Mouse (Mus musculus) neutrophil, adult 5-6 weeks (primary cell): ENCODE results near the gene Dock6. TPM values are rescaled to one million over a fixed set of nuclear protein-coding genes. Genes with fewer than 3 reads are reported as not detected.

Source experiments
- ATAC-seq: fragments of 151-379, 151-347 bp; 2 replicates; pipeline ENCODE4 v1.8.0; 2017; ENCODE audit warnings: mild to moderate bottlenecking, moderate TSS enrichment; ENCODE audit not compliant: insufficient number of reproducible peaks, poor library complexity, low FRiP score, severe bottlenecking; ENCODE audit errors: extremely low read depth
- total RNA-seq: library from RNA; stranded (forward); fragments of 200-1000 nt; gene quantifications from 2 replicates; pipeline ENCODE4 v1.2.3, GENCODE M21; 2017

The Dock6 gene
- total RNA-seq, 1 experiment from 2014 or later, result 3.3 TPM

- ATAC-seq, result peak; percentile 97
Measured at GRCm38 (mm10) chr9:21760155-21761088, 92.0 kb downstream of the Dock6 start, which contains the start of gene Spc24. Spc24 (minus strand) TSS chr9:21760303.

GRCm38 (mm10) chr9:21759718-21760117 lies 92.7 kb downstream of the Dock6 start:
- no peak for ATAC-seq

- ATAC-seq, result no peak
Measured at GRCm38 (mm10) chr9:21758576-21759529, 93.6 kb downstream of the Dock6 start.

- ATAC-seq, result no peak
Measured at GRCm38 (mm10) chr9:21754516-21755321, 97.7 kb downstream of the Dock6 start.

- no peak for ATAC-seq
Measured at GRCm38 (mm10) chr9:21754003-21754402, 98.4 kb downstream of the Dock6 start.

- ATAC-seq, result no peak
Measured at GRCm38 (mm10) chr9:21752252-21752792, 100.1 kb downstream of the Dock6 start.

- ATAC-seq, result no peak
Measured at GRCm38 (mm10) chr9:21751347-21751746, 101.1 kb downstream of the Dock6 start.

- no peak for ATAC-seq
Measured at GRCm38 (mm10) chr9:21750370-21750769, 102.1 kb downstream of the Dock6 start.

Other genes with a start within 250 kb of the Dock6 start
- 70.4 and 71.1 TPM in 2 replicates for gene Smarca4, start 236.5 kb downstream of the Dock6 start, total RNA-seq
- 8.6 and 10.0 TPM in 2 replicates for gene Ldlr, start 129.2 kb downstream of the Dock6 start, total RNA-seq
- 2.7 and 5.2 TPM in 2 replicates for gene Spc24, start 92.3 kb downstream of the Dock6 start, total RNA-seq
- gene Kank2, start 53.9 kb downstream of the Dock6 start, total RNA-seq, result 0.23 TPM in 1 of 2 replicates, not detected in the other
- not detected in 2 replicates for gene Angptl8, start 17.1 kb downstream of the Dock6 start, total RNA-seq
- gene Rab3d, start 65.6 kb upstream of the Dock6 start, total RNA-seq, result 17.1 and 20.0 TPM in 2 replicates
- not detected in 2 replicates for gene Ccdc159, start 74.8 kb upstream of the Dock6 start, total RNA-seq
- 1.6 TPM in 1 of 2 replicates, not detected in the other for gene Tmem205, start 74.9 kb upstream of the Dock6 start, total RNA-seq
- gene Plppr2, start 84.4 kb upstream of the Dock6 start, total RNA-seq, result 0.25 TPM in 1 of 2 replicates, not detected in the other
- gene Swsap1, start 103.1 kb upstream of the Dock6 start, total RNA-seq, result 3.1 and 3.7 TPM in 2 replicates
- not detected in 2 replicates for gene Epor, start 110.9 kb upstream of the Dock6 start, total RNA-seq
- gene Rgl3, start 136.8 kb upstream of the Dock6 start, total RNA-seq, result not detected in 2 replicates
- 0.49 TPM in 1 of 2 replicates, not detected in the other for gene Ccdc151, start 150.0 kb upstream of the Dock6 start, total RNA-seq
- gene Prkcsh, start 150.2 kb upstream of the Dock6 start, total RNA-seq, result 37.1 and 40.3 TPM in 2 replicates
- not detected in 2 replicates for gene Elavl3, start 199.4 kb upstream of the Dock6 start, total RNA-seq
- gene Gm49318, start 218.6 kb upstream of the Dock6 start, total RNA-seq, result not detected in 2 replicates
- gene Zfp653, start 218.7 kb upstream of the Dock6 start, total RNA-seq, result 13.5 and 18.5 TPM in 2 replicates
- 10.1 and 14.0 TPM in 2 replicates for gene Ecsit, start 232.8 kb upstream of the Dock6 start, total RNA-seq
- not detected in 2 replicates for gene Cnn1, start 246.6 kb upstream of the Dock6 start, total RNA-seq